Mouse (Mus musculus): ENCODE measurements around the gene Olfr591. TPM values are rescaled to one million over a fixed set of nuclear protein-coding genes. Genes with fewer than 3 reads are reported as not detected.
"Not testable (repeated sequence)": the region's sequence is repeated elsewhere in the genome, so short reads cannot be mapped to it uniquely, and the experiment has no call there.

Olfr591 gene
- polyA plus RNA-seq (2015; fragmentation: Nextera tagmentation; extraction: Ambion mirVana): not detected in 2 replicates

DNA sequence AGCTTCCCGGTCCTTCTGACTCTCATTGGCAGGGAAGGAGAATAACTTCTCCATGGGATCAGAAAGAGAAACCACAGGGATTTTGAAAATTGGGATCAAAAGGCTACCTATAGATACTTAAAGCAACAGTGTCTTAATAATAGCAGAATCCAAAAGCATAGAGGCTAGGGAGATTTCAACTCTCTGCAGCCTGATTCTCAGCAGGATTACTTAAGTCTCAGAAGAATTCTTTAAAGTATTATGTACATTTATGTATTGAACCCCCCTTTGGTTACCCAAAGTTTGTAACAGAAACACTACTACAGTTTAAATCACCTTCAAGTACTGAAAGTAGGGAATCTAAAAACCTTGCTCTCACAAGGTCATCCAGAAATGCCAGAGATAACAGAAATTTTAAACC, at the start of gene Olfr591:
TSS of gene Olfr591 (minus strand) at position 101 of the 400 bp plus-strand sequence.
- Histone ChIP-seq H3K9me3 (peaks cover 8% of the 10 kb centered on the region), H3K27me3 (no peaks in the 10 kb centered on the region), H3K4me2 (replicated peaks) (no peak within 1 kb of the TSS), H3K9ac (no peak within 1 kb of the TSS), H3K4me3 (no peak within 1 kb of the TSS), H3K27ac (no peak within 1 kb of the TSS), H3K4me1 (no peaks in the 10 kb centered on the region), H3K36me3 (no peaks in the 10 kb centered on the region)
- ATAC-seq (ENCODE audit: low FRiP score, low read depth): no peak
- WGBS: 82% methylated on average over 1 of the region's 1 CpGs

DNA sequence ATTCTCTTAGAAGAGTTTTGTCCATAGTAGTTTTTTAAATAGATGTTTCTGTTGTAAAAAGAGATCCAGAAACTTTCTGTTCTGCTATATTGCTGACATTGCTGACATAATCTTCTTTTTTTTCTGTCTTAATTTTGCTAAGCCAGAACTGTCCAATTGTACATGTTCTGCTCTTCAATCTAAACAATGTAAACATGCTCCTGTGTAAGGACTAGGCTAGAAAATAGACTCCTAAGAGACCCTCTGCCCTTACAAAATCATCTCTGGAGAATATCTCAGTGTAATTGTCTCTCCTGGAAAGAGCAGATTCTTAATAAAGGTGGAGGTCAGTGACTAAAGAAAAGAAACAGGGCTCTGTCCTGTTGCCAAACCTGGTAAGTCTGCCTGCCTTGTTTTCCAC, 38.6 kb upstream of the Olfr591 start, which contains the start of gene Olfr594:
TSS of gene Olfr594 (plus strand) at position 301 of the 400 bp plus-strand sequence.
- no peaks in the 10 kb centered on the region for H3K4me1 ChIP-seq
- H3K4me2 ChIP-seq (replicated peaks): no peak within 1 kb of the TSS
- no peak within 1 kb of the TSS for H3K27ac ChIP-seq
- no peak within 1 kb of the TSS for H3K9ac ChIP-seq
- H3K9me3 ChIP-seq: no peaks in the 10 kb centered on the region
- no peaks in the 10 kb centered on the region for H3K27me3 ChIP-seq
- H3K36me3 ChIP-seq: no peaks in the 10 kb centered on the region
- no peak for ATAC-seq (ENCODE audit: low FRiP score, low read depth)
- H3K4me3 ChIP-seq: no peak within 1 kb of the TSS

DNA sequence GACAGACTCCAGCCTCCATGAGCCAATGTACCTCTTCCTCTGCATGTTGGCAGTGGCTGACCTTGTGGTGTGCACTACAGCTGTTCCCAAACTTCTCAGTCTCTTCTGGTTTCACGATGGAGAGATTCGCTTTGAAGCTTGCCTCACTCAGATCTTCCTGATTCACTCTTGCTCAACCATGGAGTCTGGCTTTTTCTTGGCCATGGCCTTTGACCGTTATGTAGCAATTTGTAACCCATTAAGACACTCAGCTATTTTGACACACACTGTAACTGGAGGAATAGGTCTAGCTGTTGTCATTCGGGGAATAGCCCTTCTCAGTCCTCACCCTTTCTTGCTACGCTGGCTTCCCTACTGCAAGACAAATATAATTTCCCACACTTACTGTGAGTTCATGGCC, 33.9 kb upstream of the Olfr591 start:
- H3K4me2 ChIP-seq (replicated peaks); H3K4me3 ChIP-seq; H3K27me3 ChIP-seq; H3K27ac ChIP-seq; H3K36me3 ChIP-seq; ATAC-seq (ENCODE audit: low FRiP score, low read depth); H3K4me1 ChIP-seq; H3K9ac ChIP-seq; H3K9me3 ChIP-seq: not testable (repeated sequence)
- WGBS: 91% methylated on average over 5 of the region's 5 CpGs

DNA sequence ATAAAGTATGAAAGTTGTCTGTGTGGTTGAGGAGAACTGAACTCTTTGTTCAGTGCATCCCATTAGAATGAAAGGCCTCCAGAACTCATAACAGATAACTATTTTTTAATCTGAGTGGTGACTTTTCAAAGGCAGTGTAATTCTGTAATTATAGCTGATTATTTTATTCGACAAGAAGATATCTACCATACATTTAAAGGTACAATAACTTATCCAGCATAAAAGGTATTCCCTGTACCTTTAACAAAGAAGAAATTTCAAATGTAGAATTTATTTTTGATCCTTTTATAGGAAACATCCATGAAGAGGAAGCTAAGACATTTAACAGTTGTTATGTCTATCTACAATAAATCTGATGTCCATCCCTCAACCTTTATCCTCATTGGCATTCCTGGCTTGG, 33.4 kb upstream of the Olfr591 start, which contains the start of gene Olfr593:
TSS of gene Olfr593 (plus strand) at position 301 of the 400 bp plus-strand sequence.
- no peak within 1 kb of the TSS for H3K4me2 ChIP-seq (replicated peaks)
- no peaks in the 10 kb centered on the region for H3K36me3 ChIP-seq
- WGBS: 75% methylated on average over 1 of the region's 1 CpGs
- no peaks in the 10 kb centered on the region for H3K9me3 ChIP-seq
- ATAC-seq (ENCODE audit: low FRiP score, low read depth): no peak
- H3K27me3 ChIP-seq: no peaks in the 10 kb centered on the region
- H3K9ac ChIP-seq: no peak within 1 kb of the TSS
- no peak within 1 kb of the TSS for H3K4me3 ChIP-seq
- no peak within 1 kb of the TSS for H3K27ac ChIP-seq
- H3K4me1 ChIP-seq: no peaks in the 10 kb centered on the region

- H3K9me3 ChIP-seq; H3K4me1 ChIP-seq; H3K4me2 ChIP-seq (replicated peaks); H3K9ac ChIP-seq; H3K36me3 ChIP-seq; ATAC-seq (ENCODE audit: low FRiP score, low read depth); H3K4me3 ChIP-seq; H3K27ac ChIP-seq; H3K27me3 ChIP-seq: not testable (repeated sequence)
- 71% methylated on average over 1 of the region's 1 CpGs for WGBS
These were observed 6.4 kb upstream of the Olfr591 start, which contains the start of gene Olfr592 for GRCm38 (mm10) chr7:103184503-103184902. Gene Olfr592, plus strand, starts transcription at chr7:103184803.

- H3K4me1 ChIP-seq: no peaks in the 10 kb centered on the region
- ATAC-seq (ENCODE audit: low FRiP score, low read depth): no peak
- no peaks in the 10 kb centered on the region for H3K27me3 ChIP-seq
- H3K4me2 ChIP-seq (replicated peaks): no peak overlapping the region
- no peak overlapping the region for H3K9ac ChIP-seq
- WGBS: 79% methylated on average over 5 of the region's 5 CpGs
- H3K36me3 ChIP-seq: no peaks in the 10 kb centered on the region
- H3K4me3 ChIP-seq: no peak overlapping the region
- H3K9me3 ChIP-seq: no peaks in the 10 kb centered on the region
- no peak overlapping the region for H3K27ac ChIP-seq
These were observed 8.4 kb downstream of the Olfr591 start for GRCm38 (mm10) chr7:103169697-103170096.

DNA sequence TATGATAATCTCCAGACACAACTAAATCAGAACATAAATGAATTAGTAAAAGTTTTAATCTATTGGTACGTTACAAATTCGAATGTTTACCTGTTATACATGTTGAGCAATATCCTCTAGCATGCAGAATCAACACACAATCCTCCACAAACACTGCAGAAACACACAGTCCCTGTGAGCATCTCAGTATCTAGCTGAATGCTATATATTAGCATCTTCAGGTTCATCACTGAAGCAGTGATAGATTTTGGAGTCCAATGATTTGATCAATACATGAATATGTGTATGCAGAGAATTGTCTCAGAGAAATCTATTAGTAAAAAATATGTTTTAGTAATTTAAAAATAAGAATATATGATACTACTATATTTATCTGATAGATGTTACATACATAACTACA, 21.9 kb downstream of the Olfr591 start, which contains the start of gene Olfr589:
TSS of gene Olfr589 (minus strand) at position 101 of the 400 bp plus-strand sequence.
- H3K4me2 ChIP-seq (replicated peaks): no peak within 1 kb of the TSS
- 64% methylated on average over 2 of the region's 2 CpGs for WGBS
- no peaks in the 10 kb centered on the region for H3K36me3 ChIP-seq

GRCm38 (mm10) chr7:103140579-103140978, 37.6 kb downstream of the Olfr591 start, which contains the start of gene Olfr588-ps1:
Gene Olfr588-ps1, plus strand, starts transcription at chr7:103140879.
- no peak within 1 kb of the TSS for H3K9ac ChIP-seq
- H3K4me3 ChIP-seq: no peak within 1 kb of the TSS
- H3K27me3 ChIP-seq: no peaks in the 10 kb centered on the region
- no peak within 1 kb of the TSS for H3K27ac ChIP-seq
- no peak within 1 kb of the TSS for H3K4me2 ChIP-seq (replicated peaks)
- H3K4me1 ChIP-seq: no peaks in the 10 kb centered on the region
- H3K9me3 ChIP-seq: no peaks in the 10 kb centered on the region
- H3K36me3 ChIP-seq: no peaks in the 10 kb centered on the region
- WGBS: 84% methylated on average over 1 of the region's 1 CpGs
- ATAC-seq (ENCODE audit: low FRiP score, low read depth): no peak

More for the DNA sequence above, 21.9 kb downstream of the Olfr591 start, which contains the start of gene Olfr589:
- H3K4me3 ChIP-seq: no peak within 1 kb of the TSS
- no peak within 1 kb of the TSS for H3K9ac ChIP-seq
- ATAC-seq (ENCODE audit: low FRiP score, low read depth): no peak
- H3K9me3 ChIP-seq: no peaks in the 10 kb centered on the region
- H3K4me1 ChIP-seq: no peaks in the 10 kb centered on the region
- H3K27me3 ChIP-seq: no peaks in the 10 kb centered on the region
- no peak within 1 kb of the TSS for H3K27ac ChIP-seq

DNA sequence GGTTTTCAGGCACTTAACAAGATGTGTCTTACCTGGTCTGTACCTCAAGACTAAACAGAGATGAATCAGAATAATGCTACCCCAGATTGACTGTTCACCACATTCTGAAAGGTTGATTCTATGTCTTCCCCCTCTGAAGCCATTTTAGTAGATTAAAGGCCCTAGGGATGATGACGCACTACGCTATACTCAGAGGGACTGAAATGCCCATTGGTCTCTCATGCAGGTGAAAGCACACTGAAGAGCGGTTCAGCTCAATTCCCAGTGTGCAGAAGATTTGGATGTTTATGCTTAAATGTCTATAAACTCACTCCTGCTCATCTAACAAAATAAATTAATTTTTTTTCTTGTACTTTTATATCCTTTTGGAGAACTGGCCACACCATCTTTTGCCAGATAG, 52.6 kb downstream of the Olfr591 start, which contains the start of gene Olfr586:
TSS of gene Olfr586 (minus strand) at position 101 of the 400 bp plus-strand sequence.
- Histone ChIP-seq H3K9me3 (no peaks in the 10 kb centered on the region), H3K4me3 (no peak within 1 kb of the TSS), H3K9ac (no peak within 1 kb of the TSS), H3K27me3 (no peaks in the 10 kb centered on the region), H3K27ac (no peak within 1 kb of the TSS), H3K4me2 (replicated peaks) (no peak within 1 kb of the TSS), H3K4me1 (no peaks in the 10 kb centered on the region), H3K36me3 (no peaks in the 10 kb centered on the region)
- ATAC-seq (ENCODE audit: low FRiP score, low read depth): no peak
- WGBS: 93% methylated on average over 3 of the region's 3 CpGs

- H3K36me3 ChIP-seq: no peaks in the 10 kb centered on the region
- no peaks in the 10 kb centered on the region for H3K27me3 ChIP-seq
- no peaks in the 10 kb centered on the region for H3K4me1 ChIP-seq
- 41% methylated on average over 3 of the region's 3 CpGs for WGBS
- H3K9ac ChIP-seq: no peak overlapping the region
- H3K4me3 ChIP-seq: no peak overlapping the region
- no peak overlapping the region for H3K27ac ChIP-seq
- no peak for ATAC-seq (ENCODE audit: low FRiP score, low read depth)
- no peak overlapping the region for H3K4me2 ChIP-seq (replicated peaks)
- no peaks in the 10 kb centered on the region for H3K9me3 ChIP-seq
These were observed 58.7 kb downstream of the Olfr591 start for GRCm38 (mm10) chr7:103119406-103119805.

Other genes with a start within 250 kb of the Olfr591 start
- not detected in 2 replicates for gene Olfr573-ps1, start 235.8 kb downstream of the Olfr591 start, polyA plus RNA-seq (2015; fragmentation: Nextera tagmentation; extraction: Ambion mirVana)
- not detected in 2 replicates for gene Olfr574, start 229.9 kb downstream of the Olfr591 start, polyA plus RNA-seq (2015; fragmentation: Nextera tagmentation; extraction: Ambion mirVana)
- not detected in 2 replicates for gene Olfr575, start 219.6 kb downstream of the Olfr591 start, polyA plus RNA-seq (2015; fragmentation: Nextera tagmentation; extraction: Ambion mirVana)
- gene Olfr576, start 215.7 kb downstream of the Olfr591 start, polyA plus RNA-seq (2015; fragmentation: Nextera tagmentation; extraction: Ambion mirVana): not detected in 2 replicates
- not detected in 2 replicates for gene Olfr577, start 202.4 kb downstream of the Olfr591 start, polyA plus RNA-seq (2015; fragmentation: Nextera tagmentation; extraction: Ambion mirVana)
- gene Olfr578, start 189.0 kb downstream of the Olfr591 start, polyA plus RNA-seq (2015; fragmentation: Nextera tagmentation; extraction: Ambion mirVana): not detected in 2 replicates
- gene Olfr582, start 140.3 kb downstream of the Olfr591 start, polyA plus RNA-seq (2015; fragmentation: Nextera tagmentation; extraction: Ambion mirVana): not detected in 2 replicates
- gene Olfr583, start 127.0 kb downstream of the Olfr591 start, polyA plus RNA-seq (2015; fragmentation: Nextera tagmentation; extraction: Ambion mirVana): not detected in 2 replicates
- not detected in 2 replicates for gene Olfr584, start 96.5 kb downstream of the Olfr591 start, polyA plus RNA-seq (2015; fragmentation: Nextera tagmentation; extraction: Ambion mirVana)
- not detected in 2 replicates for gene Olfr585, start 80.6 kb downstream of the Olfr591 start, polyA plus RNA-seq (2015; fragmentation: Nextera tagmentation; extraction: Ambion mirVana)
- not detected in 2 replicates for gene Olfr586, start 52.7 kb downstream of the Olfr591 start, polyA plus RNA-seq (2015; fragmentation: Nextera tagmentation; extraction: Ambion mirVana)
- gene Olfr588-ps1, start 37.5 kb downstream of the Olfr591 start, polyA plus RNA-seq (2015; fragmentation: Nextera tagmentation; extraction: Ambion mirVana): not detected in 2 replicates
- gene Olfr589, start 22.0 kb downstream of the Olfr591 start, polyA plus RNA-seq (2015; fragmentation: Nextera tagmentation; extraction: Ambion mirVana): not detected in 2 replicates
- gene Olfr592, start 6.5 kb upstream of the Olfr591 start, polyA plus RNA-seq (2015; fragmentation: Nextera tagmentation; extraction: Ambion mirVana): not detected in 2 replicates
- not detected in 2 replicates for gene Olfr593, start 33.5 kb upstream of the Olfr591 start, polyA plus RNA-seq (2015; fragmentation: Nextera tagmentation; extraction: Ambion mirVana)
- not detected in 2 replicates for gene Olfr594, start 38.7 kb upstream of the Olfr591 start, polyA plus RNA-seq (2015; fragmentation: Nextera tagmentation; extraction: Ambion mirVana)
- gene Usp17ld, start 74.2 kb upstream of the Olfr591 start, polyA plus RNA-seq (2015; fragmentation: Nextera tagmentation; extraction: Ambion mirVana): not detected in 2 replicates
- gene Olfr596, start 127.3 kb upstream of the Olfr591 start, polyA plus RNA-seq (2015; fragmentation: Nextera tagmentation; extraction: Ambion mirVana): not detected in 2 replicates
- not detected in 2 replicates for gene Olfr597, start 138.0 kb upstream of the Olfr591 start, polyA plus RNA-seq (2015; fragmentation: Nextera tagmentation; extraction: Ambion mirVana)
- gene Olfr598, start 145.2 kb upstream of the Olfr591 start, polyA plus RNA-seq (2015; fragmentation: Nextera tagmentation; extraction: Ambion mirVana): not detected in 2 replicates
- not detected in 2 replicates for gene Olfr599, start 157.6 kb upstream of the Olfr591 start, polyA plus RNA-seq (2015; fragmentation: Nextera tagmentation; extraction: Ambion mirVana)
- gene Olfr600, start 171.3 kb upstream of the Olfr591 start, polyA plus RNA-seq (2015; fragmentation: Nextera tagmentation; extraction: Ambion mirVana): not detected in 2 replicates
- gene Olfr601, start 184.3 kb upstream of the Olfr591 start, polyA plus RNA-seq (2015; fragmentation: Nextera tagmentation; extraction: Ambion mirVana): not detected in 2 replicates
- gene Olfr603, start 207.8 kb upstream of the Olfr591 start, polyA plus RNA-seq (2015; fragmentation: Nextera tagmentation; extraction: Ambion mirVana): not detected in 2 replicates
- not detected in 2 replicates for gene Usp17lc, start 236.7 kb upstream of the Olfr591 start, polyA plus RNA-seq (2015; fragmentation: Nextera tagmentation; extraction: Ambion mirVana)